Mouse (Mus musculus): Measurements from ENCODE around the gene Rinl. TPM values are rescaled to one million over a fixed set of nuclear protein-coding genes. Genes with fewer than 3 reads are reported as not detected.
A peak's percentile ranks its signal among the peaks of the same experiment; 100 is the strongest.

Rinl gene
- polyA plus RNA-seq, 1 experiment from 2014 or later = 2.7 TPM

GRCm38 (mm10) chr7:28823932-28824331, 35.2 kb downstream of the Rinl start:
- no peak for ATAC-seq (ENCODE audit: low FRiP score)
- H3K4me2 ChIP-seq (replicated peaks) = no peak overlapping the region
- 47% methylated on average over 2 of the region's 2 CpGs for WGBS

DNA sequence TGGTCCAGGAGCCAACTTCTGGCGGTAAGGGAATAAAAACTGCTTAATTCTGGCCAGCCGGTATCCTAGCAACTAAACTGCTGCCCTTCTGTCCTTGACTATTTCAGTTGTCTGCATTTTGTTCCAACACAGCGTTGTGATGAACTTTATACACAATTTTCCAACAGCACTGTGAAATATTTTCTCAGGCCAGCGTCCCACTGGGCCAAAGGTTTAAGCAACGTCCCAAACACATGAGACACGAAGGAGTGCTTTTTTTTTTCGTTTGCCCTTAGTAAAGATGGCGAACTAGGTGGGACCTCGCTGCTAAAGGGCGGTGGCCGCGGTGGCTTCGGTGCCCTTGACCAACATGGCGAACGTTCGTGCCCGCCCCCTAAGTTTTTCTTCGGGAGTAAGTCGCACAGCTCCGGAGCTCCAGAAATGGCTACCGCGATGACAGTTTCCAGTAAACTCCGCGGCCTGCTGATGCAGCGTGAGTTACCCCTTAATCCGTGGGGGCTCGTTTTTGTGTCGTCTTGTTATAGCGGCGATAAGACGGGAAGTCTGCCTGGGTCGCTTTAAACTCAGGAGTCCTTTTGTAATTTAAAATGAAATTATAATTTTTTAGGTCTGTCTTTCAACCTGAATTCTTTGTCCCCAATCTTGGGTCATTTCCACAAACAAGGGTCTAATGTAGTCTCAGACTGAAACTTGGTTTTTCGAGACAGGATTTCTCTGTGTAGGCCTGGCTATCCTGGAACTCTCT, 36.3 kb downstream of the Rinl start, which contains the start of gene Ech1:
Ech1 (plus strand) TSS at position 277 of the 745 bp plus-strand sequence.
- 3% methylated on average over 33 of the region's 33 CpGs for WGBS
- H3K4me3 ChIP-seq (replicated peaks; ENCODE audit: low read length) = peak within 1 kb of the TSS; percentile 43
- peaks cover 12% of the 10 kb centered on the region for H3K4me1 ChIP-seq (replicated peaks; ENCODE audit: control insufficient read depth, insufficient read depth, low read length)
- peak within 1 kb of the TSS; percentile 62 for H3K4me2 ChIP-seq (replicated peaks)
- no peaks in the 10 kb centered on the region for H3K27me3 ChIP-seq (ENCODE audit: control insufficient read depth, insufficient read depth, low read length)
- H3K9me3 ChIP-seq (ENCODE audit: control insufficient read depth, low read length) = no peaks in the 10 kb centered on the region
- peaks cover 40% of the 10 kb centered on the region for H3K36me3 ChIP-seq (replicated peaks; ENCODE audit: control insufficient read depth, insufficient read depth)
- peak within 1 kb of the TSS; percentile 68 for H3K9ac ChIP-seq
- H3K27ac ChIP-seq = peak within 1 kb of the TSS; percentile 76
- ATAC-seq (ENCODE audit: low FRiP score) (peak; percentile 81), DNase-seq (ENCODE audit: low spot score) (peak; percentile 93)

More at GRCm38 (mm10) chr7:28823932-28824331, 35.2 kb downstream of the Rinl start:
- H3K9me3 ChIP-seq (ENCODE audit: control insufficient read depth, low read length) = no peaks in the 10 kb centered on the region
- peaks cover 12% of the 10 kb centered on the region for H3K4me1 ChIP-seq (replicated peaks; ENCODE audit: control insufficient read depth, insufficient read depth, low read length)
- DNase-seq (ENCODE audit: low spot score) = no peak
- no peak overlapping the region for H3K9ac ChIP-seq
- no peak overlapping the region for H3K4me3 ChIP-seq (replicated peaks; ENCODE audit: low read length)
- H3K27ac ChIP-seq = no peak overlapping the region
- peaks cover 46% of the 10 kb centered on the region for H3K36me3 ChIP-seq (replicated peaks; ENCODE audit: control insufficient read depth, insufficient read depth)
- H3K27me3 ChIP-seq (ENCODE audit: control insufficient read depth, insufficient read depth, low read length) = no peaks in the 10 kb centered on the region

DNA sequence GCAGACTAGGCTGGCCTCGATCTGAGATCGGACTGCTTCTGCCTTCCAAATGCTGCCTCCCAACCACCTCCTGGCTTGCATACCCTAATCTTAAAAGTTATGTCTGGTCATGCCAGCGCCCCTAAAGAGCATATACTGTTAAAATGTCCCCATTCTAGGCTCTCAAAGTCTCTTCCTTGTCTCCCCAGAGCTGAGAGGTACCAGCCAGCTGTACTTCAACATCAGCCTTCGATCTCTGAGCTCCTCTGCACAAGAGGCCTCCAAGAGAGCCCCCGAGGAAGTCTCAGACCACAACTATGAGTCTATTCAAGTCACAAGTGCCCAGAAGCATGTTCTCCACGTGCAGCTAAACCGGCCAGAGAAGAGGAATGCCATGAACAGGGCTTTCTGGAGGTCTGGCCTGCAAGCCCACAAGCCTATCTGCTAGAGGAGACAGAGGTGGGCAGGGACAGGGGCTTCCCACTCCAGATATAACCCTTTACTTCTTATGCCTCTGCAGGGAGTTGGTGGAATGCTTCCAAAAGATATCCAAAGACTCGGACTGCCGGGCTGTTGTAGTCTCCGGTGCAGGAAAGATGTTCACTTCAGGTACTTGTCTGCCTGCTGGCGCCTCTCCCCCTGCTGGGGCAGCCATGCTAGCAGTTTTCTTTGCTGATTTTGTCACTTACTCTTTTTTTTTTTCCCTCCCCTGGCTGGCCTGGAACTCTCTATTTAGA, 37.1 kb downstream of the Rinl start:
- Histone ChIP-seq H3K4me1 (replicated peaks; ENCODE audit: control insufficient read depth, insufficient read depth, low read length) (peaks cover 12% of the 10 kb centered on the region), H3K27ac (peak overlapping the region; percentile 76), H3K4me3 (replicated peaks; ENCODE audit: low read length) (peak overlapping the region; percentile 43), H3K9me3 (ENCODE audit: control insufficient read depth, low read length) (no peaks in the 10 kb centered on the region), H3K4me2 (replicated peaks) (peak overlapping the region; percentile 62), H3K36me3 (replicated peaks; ENCODE audit: control insufficient read depth, insufficient read depth) (peaks cover 36% of the 10 kb centered on the region), H3K27me3 (ENCODE audit: control insufficient read depth, insufficient read depth, low read length) (no peaks in the 10 kb centered on the region), H3K9ac (peak overlapping the region; percentile 68)
- DNase-seq (ENCODE audit: low spot score) = no peak
- 65% methylated on average over 11 of the region's 11 CpGs for WGBS
- no peak for ATAC-seq (ENCODE audit: low FRiP score)

- H3K9ac ChIP-seq = no peak overlapping the region
Observed at GRCm38 (mm10) chr7:28826402-28826772, 37.6 kb downstream of the Rinl start.

GRCm38 (mm10) chr7:28827338-28827737, 38.6 kb downstream of the Rinl start:
- peaks cover 25% of the 10 kb centered on the region for H3K36me3 ChIP-seq (replicated peaks; ENCODE audit: control insufficient read depth, insufficient read depth)
- no peaks in the 10 kb centered on the region for H3K9me3 ChIP-seq (ENCODE audit: control insufficient read depth, low read length)
- no peak overlapping the region for H3K4me2 ChIP-seq (replicated peaks)
- no peak overlapping the region for H3K27ac ChIP-seq
- WGBS = 53% methylated on average over 3 of the region's 3 CpGs
- H3K27me3 ChIP-seq (ENCODE audit: control insufficient read depth, insufficient read depth, low read length) = no peaks in the 10 kb centered on the region
- no peak overlapping the region for H3K9ac ChIP-seq
- H3K4me1 ChIP-seq (replicated peaks; ENCODE audit: control insufficient read depth, insufficient read depth, low read length) = peaks cover 12% of the 10 kb centered on the region
- no peak for DNase-seq (ENCODE audit: low spot score)
- no peak overlapping the region for H3K4me3 ChIP-seq (replicated peaks; ENCODE audit: low read length)
- no peak for ATAC-seq (ENCODE audit: low FRiP score)

More at GRCm38 (mm10) chr7:28826402-28826772, 37.6 kb downstream of the Rinl start:
- DNase-seq (ENCODE audit: low spot score) (no peak), ATAC-seq (ENCODE audit: low FRiP score) (no peak)
- Histone ChIP-seq H3K4me2 (replicated peaks) (no peak overlapping the region), H3K4me1 (replicated peaks; ENCODE audit: control insufficient read depth, insufficient read depth, low read length) (peaks cover 12% of the 10 kb centered on the region), H3K36me3 (replicated peaks; ENCODE audit: control insufficient read depth, insufficient read depth) (peaks cover 31% of the 10 kb centered on the region), H3K4me3 (replicated peaks; ENCODE audit: low read length) (no peak overlapping the region), H3K9me3 (ENCODE audit: control insufficient read depth, low read length) (no peaks in the 10 kb centered on the region), H3K27ac (no peak overlapping the region), H3K27me3 (ENCODE audit: control insufficient read depth, insufficient read depth, low read length) (no peaks in the 10 kb centered on the region)
- 94% methylated on average over 7 of the region's 7 CpGs for WGBS

GRCm38 (mm10) chr7:28829821-28830220, 41.1 kb downstream of the Rinl start:
- no peaks in the 10 kb centered on the region for H3K9me3 ChIP-seq (ENCODE audit: control insufficient read depth, low read length)
- 93% methylated on average over 8 of the region's 8 CpGs for WGBS
- peaks cover 12% of the 10 kb centered on the region; the same call in 1 of the 2 replicates for H3K36me3 ChIP-seq (replicated peaks; ENCODE audit: control insufficient read depth, insufficient read depth)
- H3K27ac ChIP-seq = no peak overlapping the region
- H3K4me1 ChIP-seq (replicated peaks; ENCODE audit: control insufficient read depth, insufficient read depth, low read length) = peaks cover 8% of the 10 kb centered on the region
- no peak overlapping the region for H3K4me2 ChIP-seq (replicated peaks)
- no peak overlapping the region for H3K9ac ChIP-seq
- H3K27me3 ChIP-seq (ENCODE audit: control insufficient read depth, insufficient read depth, low read length) = no peaks in the 10 kb centered on the region
- ATAC-seq (ENCODE audit: low FRiP score) (no peak), DNase-seq (ENCODE audit: low spot score) (no peak)
- no peak overlapping the region for H3K4me3 ChIP-seq (replicated peaks; ENCODE audit: low read length)

GRCm38 (mm10) chr7:28830981-28831380, 42.2 kb downstream of the Rinl start:
- no peaks in the 10 kb centered on the region for H3K9me3 ChIP-seq (ENCODE audit: control insufficient read depth, low read length)
- ATAC-seq (ENCODE audit: low FRiP score) = no peak
- H3K4me1 ChIP-seq (replicated peaks; ENCODE audit: control insufficient read depth, insufficient read depth, low read length) = 0 out of 2 replicates have a peak, but pooled peaks cover 2% of the 10 kb centered on the region
- no peaks in the 10 kb centered on the region for H3K27me3 ChIP-seq (ENCODE audit: control insufficient read depth, insufficient read depth, low read length)
- H3K27ac ChIP-seq = no peak overlapping the region
- no peak overlapping the region for H3K4me2 ChIP-seq (replicated peaks)
- no peak for DNase-seq (ENCODE audit: low spot score)
- peaks cover 12% of the 10 kb centered on the region; the same call in 1 of the 2 replicates for H3K36me3 ChIP-seq (replicated peaks; ENCODE audit: control insufficient read depth, insufficient read depth)
- H3K9ac ChIP-seq = no peak overlapping the region
- WGBS = 100% methylated on average over 5 of the region's 5 CpGs
- no peak overlapping the region for H3K4me3 ChIP-seq (replicated peaks; ENCODE audit: low read length)

- ATAC-seq (ENCODE audit: low FRiP score) (no peak), DNase-seq (ENCODE audit: low spot score) (no peak)
- Histone ChIP-seq H3K9me3 (ENCODE audit: control insufficient read depth, low read length) (no peaks in the 10 kb centered on the region), H3K4me3 (replicated peaks; ENCODE audit: low read length) (no peak overlapping the region), H3K4me2 (replicated peaks) (no peak overlapping the region), H3K4me1 (replicated peaks; ENCODE audit: control insufficient read depth, insufficient read depth, low read length) (no peaks in the 10 kb centered on the region), H3K9ac (no peak overlapping the region), H3K27me3 (ENCODE audit: control insufficient read depth, insufficient read depth, low read length) (no peaks in the 10 kb centered on the region), H3K27ac (no peak overlapping the region), H3K36me3 (replicated peaks; ENCODE audit: control insufficient read depth, insufficient read depth) (peaks cover 12% of the 10 kb centered on the region; the same call in 1 of the 2 replicates)
- 96% methylated on average over 17 of the region's 17 CpGs for WGBS
Observed at GRCm38 (mm10) chr7:28831411-28832125, 42.8 kb downstream of the Rinl start.

DNA sequence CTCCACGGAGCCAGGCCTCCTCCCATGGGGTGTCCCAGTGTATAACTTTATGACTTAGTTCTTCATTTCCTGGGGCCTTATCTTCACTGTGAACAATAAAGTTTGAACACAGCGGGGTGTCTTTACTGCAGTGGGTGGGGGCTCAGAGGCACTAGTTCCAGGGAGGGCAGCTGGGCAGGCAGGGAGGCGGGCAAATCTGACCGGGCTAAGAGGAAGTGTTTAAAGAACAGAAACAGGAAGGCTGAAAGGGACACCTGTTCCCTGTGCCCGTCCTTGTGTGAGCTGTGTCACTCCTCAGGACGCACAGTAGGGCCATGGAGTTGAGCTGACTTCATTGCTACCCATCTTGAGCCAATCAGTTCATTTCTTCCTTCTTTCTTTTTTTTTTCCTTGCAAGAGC, 43.4 kb downstream of the Rinl start:
- DNase-seq (ENCODE audit: low spot score) (no peak), ATAC-seq (ENCODE audit: low FRiP score) (no peak)
- H3K4me2 ChIP-seq (replicated peaks) = no peak overlapping the region
- no peaks in the 10 kb centered on the region for H3K9me3 ChIP-seq (ENCODE audit: control insufficient read depth, low read length)
- WGBS = 76% methylated on average over 6 of the region's 6 CpGs
- H3K9ac ChIP-seq = no peak overlapping the region
- no peaks in the 10 kb centered on the region for H3K27me3 ChIP-seq (ENCODE audit: control insufficient read depth, insufficient read depth, low read length)
- no peaks in the 10 kb centered on the region for H3K4me1 ChIP-seq (replicated peaks; ENCODE audit: control insufficient read depth, insufficient read depth, low read length)
- H3K36me3 ChIP-seq (replicated peaks; ENCODE audit: control insufficient read depth, insufficient read depth) = peaks cover 12% of the 10 kb centered on the region; the same call in 1 of the 2 replicates
- H3K4me3 ChIP-seq (replicated peaks; ENCODE audit: low read length) = no peak overlapping the region
- H3K27ac ChIP-seq = no peak overlapping the region
